Mouse (Mus musculus): ENCODE results near the gene Usp45.

Gene Usp45

DNA sequence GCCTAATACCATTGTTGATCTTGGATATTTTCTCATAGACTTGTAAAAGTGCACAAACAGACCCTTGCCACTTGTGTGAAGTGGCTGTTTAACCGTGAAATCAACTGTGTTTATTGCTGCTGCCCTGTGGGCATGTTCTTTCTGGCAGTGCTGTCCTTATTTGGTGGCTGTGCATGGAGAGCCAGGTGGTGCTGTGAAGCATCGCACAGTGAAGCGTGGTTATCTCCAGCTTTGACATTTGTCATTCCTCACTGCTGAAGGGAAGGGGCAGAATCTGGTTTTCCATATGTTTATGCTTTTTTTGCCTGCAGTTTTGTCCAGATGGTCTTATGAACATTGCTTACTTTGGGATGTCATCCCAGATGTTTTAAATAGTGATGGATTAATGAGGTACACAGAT is 26.7 kb downstream of the Usp45 start:
- no peak for DNase-seq (ENCODE audit: low spot score)

- DNase-seq (ENCODE audit: low spot score) = no peak
These were observed 34.1 kb downstream of the Usp45 start for GRCm38 (mm10) chr4:21801013-21801412.

DNA sequence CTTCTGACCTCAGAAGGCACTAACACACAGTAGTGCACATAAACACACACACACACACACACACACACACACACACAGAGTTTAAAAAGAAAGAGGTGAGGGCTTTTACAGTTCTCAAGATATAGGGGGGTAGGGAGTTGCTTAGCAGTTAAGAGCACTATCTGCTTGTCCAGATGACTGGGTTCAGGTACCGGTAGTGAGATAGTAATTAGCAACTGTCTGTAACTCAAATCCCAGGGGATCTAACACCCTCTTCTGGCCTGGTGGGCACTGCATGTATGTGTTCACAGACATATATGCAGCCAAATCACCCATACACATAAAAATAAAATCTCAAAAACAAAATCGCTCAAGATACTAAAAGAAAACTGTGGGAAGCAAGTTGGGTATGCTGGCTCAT is 34.7 kb downstream of the Usp45 start:
- DNase-seq (ENCODE audit: low spot score) = no peak

DNA sequence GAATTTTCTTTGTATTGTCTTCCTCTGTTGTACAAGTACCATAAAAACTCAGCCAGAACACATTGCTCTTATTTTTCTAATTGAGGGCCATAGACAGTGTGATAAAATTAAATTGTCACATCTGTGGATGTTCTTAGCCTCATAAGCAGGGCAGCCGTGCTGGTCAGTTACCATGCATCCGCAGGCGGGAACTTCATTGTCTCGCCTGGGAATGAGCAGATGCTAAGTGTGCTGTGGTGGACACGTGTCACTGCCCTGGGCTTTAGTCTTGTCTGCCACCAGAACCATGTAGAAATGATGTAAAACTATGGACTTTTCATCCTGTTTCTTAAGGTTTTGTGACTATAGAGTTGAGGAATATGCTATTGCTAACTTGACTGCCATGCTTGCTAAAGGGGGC is 40.2 kb downstream of the Usp45 start:
- DNase-seq (ENCODE audit: low spot score) = no peak

DNA sequence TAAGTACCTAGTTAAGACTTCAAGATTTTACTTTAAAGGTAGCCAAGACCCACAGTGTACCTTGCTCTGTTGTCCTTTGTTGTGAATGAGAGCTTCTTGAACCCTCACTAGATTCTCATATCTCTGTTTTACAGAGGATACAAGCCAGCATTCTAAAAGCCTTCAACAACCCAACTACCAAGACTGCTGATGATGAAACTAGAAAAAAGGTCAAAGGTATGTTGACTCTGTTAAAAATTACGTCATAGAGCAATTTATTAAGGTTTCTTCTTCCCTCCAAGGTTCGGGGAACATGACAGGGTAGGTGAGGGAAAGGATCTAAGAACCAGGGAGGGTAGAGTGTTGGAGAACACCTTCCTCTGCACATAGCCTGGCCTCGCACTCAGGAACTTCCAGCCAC is 43.7 kb downstream of the Usp45 start:
- DNase-seq (ENCODE audit: low spot score) = no peak

GRCm38 (mm10) chr4:21812635-21813034 is 45.7 kb downstream of the Usp45 start:
- DNase-seq (ENCODE audit: low spot score) = no peak

- peak; percentile 72 for DNase-seq (ENCODE audit: low spot score)
These were observed 47.1 kb downstream of the Usp45 start for GRCm38 (mm10) chr4:21814029-21814428.

- DNase-seq (ENCODE audit: low spot score) = no peak
These were observed 59.7 kb downstream of the Usp45 start for GRCm38 (mm10) chr4:21826616-21827015.

GRCm38 (mm10) chr4:21832844-21833243 is 65.9 kb downstream of the Usp45 start:
- DNase-seq (ENCODE audit: low spot score) = no peak

- DNase-seq (ENCODE audit: low spot score) = peak; percentile 99
These were observed 80.7 kb downstream of the Usp45 start, which contains the start of gene Pnisr for GRCm38 (mm10) chr4:21847481-21848286. Gene Pnisr (plus strand): TSS chr4:21847583.

GRCm38 (mm10) chr4:21848287-21848630 is 81.3 kb downstream of the Usp45 start:
- peak; percentile 94 for DNase-seq (ENCODE audit: low spot score)

- DNase-seq (ENCODE audit: low spot score) = peak; percentile 73
These were observed 90.5 kb downstream of the Usp45 start for GRCm38 (mm10) chr4:21857481-21857880.

DNA sequence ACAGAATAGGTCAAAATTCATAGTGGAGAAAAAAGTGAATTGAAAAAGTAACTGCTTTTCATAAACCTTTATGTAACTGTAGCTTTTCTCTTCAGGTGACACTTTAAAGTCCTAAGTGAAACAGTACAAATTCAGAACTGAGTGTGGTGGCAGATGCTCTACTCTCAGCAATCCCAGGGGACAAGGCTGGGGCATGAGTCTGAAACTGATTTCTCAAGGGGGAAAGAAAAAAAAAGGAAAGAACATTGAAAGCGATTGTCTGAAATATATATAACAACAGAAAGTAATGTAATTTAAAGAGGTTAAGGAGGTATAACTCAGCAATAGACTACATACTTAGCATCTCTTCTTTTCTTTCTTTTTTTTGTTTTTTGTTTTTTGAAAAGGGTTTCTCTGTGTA is 98.3 kb downstream of the Usp45 start:
- DNase-seq (ENCODE audit: low spot score) = no peak

DNA sequence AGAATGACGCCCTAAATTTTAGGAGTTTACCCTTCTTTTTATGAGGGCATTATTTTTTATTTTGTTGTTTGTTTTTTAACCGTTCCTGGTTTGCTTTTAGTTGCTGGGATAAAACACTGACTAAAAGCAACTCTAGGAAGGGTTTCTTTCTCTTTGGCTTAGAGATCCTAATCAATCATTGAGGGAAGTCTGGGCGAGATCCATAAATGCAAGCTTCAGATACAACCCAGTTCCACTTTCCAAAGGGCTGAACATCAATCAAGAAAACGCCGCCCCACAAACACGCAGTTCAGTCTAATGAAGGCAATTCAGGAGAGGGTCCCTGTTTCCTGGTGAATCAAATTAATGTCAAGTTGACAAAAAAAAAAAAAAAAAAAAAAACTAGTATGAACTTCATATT is 111.8 kb downstream of the Usp45 start:
- DNase-seq (ENCODE audit: low spot score) = peak; percentile 31

DNA sequence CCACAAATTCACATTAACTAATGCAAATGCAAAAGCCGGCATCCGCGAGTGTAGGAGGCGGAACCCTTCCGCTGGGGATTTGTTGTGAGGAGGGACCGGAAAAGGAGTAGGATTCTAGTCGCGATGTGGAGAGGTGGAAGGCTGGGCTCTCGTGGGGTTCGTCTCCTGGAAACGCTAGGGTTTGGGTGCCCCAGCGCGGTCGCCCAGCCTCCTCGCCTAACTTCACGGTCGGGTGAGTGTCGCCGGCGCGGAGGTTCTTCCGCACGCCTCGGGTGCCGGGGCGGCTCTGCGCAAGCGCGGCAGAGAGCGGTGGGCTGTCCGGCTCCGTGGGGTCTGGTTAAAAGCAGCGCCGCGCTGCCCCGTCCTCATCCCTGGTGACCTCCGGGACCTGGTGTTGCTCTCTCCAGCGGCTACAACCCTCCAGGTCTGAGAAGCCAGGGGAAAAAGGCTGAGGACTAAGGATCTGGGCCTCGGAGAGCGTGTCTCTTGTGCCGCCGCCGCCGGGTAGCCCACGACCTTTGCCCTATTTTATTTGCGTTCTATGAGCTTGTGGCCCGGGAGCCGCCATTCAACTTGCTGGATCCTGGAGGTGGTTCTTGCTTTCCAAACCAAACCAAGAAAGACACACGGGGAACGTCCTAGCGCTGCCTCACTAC is 112.7 kb downstream of the Usp45 start, which contains the start of gene Coq3:
TSS of gene Coq3 (plus strand) at position 109 of the 656 bp plus-strand sequence.
- DNase-seq (ENCODE audit: low spot score) = peak; percentile 84

DNA sequence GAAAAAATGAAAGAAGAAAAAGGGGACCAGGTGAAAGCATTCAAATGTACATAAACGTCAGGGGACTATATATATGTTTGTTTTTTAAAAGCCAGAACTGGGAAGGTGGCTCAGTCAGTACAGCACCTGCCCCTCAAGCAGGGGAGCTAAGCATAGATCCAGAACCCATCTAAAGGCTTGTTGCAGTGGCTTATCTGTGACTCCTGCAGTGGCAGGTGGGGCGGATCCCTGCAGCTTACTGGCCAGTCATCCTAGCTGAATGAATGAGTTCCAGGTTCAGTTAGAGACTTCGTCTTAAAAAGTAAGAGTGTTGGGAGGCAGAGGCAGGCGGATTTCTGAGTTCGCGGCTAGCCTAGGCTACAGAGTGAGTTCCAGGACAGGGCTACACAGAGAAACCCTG is 115.8 kb downstream of the Usp45 start:
- no peak for DNase-seq (ENCODE audit: low spot score)

GRCm38 (mm10) chr4:21885831-21886230 is 118.9 kb downstream of the Usp45 start:
- DNase-seq (ENCODE audit: low spot score) = no peak

Data from adipocyte (in vitro differentiated cells).